Mouse (Mus musculus): Measurements from ENCODE around the gene Gm11084.
"Not testable (repeated sequence)": the region's sequence is repeated elsewhere in the genome, so short reads cannot be mapped to it uniquely, and the experiment has no call there.

Gene Gm11084

DNA sequence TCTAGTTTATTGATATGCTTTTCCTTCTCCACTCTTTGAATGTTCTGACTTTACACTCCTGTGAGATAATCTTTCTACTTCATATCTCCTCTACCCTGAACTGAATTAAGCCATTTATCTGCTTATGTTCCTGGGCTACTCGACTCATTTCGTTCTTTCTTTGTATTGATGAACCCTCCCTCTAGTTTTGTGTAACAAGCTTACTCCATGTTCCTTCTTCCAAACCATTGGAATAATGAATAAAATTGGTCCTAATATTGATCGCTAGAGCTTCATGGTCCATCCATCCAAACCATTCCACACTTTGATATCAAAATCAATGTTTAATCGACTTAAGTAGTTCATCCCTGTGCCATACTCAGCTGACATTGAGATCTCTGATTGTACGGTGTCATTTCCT is at the start of gene Gm11084:
TSS of gene Gm11084 (minus strand) at position 101 of the 400 bp plus-strand sequence.
- no peak for DNase-seq (ENCODE audit: low spot score)

DNA sequence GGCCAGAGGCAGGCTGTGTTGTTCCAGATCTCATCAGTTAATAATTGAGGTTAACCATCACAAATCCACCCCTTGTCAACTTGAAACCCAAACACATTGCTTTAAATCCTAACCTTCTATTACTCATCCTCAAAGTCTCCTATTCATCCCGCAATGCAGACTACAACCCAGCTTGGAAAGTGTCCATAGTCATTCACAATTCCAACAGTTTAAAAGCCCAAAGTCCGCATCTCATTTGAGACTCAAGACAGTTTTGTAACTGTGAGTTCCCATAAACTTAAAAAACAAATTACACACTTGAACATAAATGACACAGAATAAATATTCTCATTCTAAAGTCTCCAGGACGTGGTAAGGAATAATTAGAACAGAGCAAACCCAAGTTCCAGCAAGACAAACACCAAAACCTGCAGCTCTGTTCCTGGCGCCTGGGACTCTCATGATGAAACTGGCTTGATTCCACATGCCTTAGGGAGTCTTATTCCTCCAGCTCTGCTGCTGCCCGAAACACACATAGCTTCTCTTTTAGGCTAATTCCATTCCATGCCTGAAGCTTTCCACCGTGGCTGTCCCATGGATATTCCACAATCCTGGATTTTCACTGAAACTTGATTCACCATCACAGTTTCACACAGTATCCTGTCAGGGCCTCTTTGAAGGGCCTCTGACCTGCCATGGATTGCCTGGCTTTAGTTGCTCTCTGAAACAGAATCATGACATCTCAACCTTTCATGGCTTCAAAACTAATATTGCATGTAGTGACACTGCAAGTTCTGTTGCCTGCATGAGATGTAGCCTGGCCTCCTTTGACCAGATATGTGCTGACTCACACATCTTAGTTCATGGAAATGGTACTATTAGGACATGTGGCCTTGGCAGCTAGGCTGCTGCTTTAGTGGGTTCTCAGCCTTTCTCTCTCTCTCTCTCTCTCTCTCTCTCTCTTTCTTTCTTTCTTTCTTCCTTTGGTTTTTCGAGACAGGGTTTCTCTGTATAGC is 44.8 kb upstream of the Gm11084 start:
- DNase-seq (ENCODE audit: low spot score), result no peak

DNA sequence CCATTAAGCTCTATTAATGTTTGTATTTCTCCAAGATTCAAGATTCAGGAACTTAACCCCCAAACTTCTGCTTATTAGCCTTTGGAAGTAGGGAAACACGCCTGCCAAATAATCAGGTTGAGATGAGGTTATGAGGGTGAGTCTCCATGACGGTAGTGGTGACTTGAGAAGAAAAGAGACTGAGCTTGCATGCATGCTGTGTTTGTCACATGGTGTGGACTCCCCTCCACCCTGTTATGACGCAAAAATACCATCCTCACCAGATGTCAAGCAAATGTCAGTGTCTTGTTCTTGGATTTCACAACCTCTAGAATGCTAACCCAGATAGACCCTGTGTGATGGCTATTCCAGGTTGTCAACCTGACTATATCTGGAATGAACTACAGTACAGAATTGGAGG is 43.3 kb upstream of the Gm11084 start:
- DNase-seq (ENCODE audit: low spot score), result no peak

DNA sequence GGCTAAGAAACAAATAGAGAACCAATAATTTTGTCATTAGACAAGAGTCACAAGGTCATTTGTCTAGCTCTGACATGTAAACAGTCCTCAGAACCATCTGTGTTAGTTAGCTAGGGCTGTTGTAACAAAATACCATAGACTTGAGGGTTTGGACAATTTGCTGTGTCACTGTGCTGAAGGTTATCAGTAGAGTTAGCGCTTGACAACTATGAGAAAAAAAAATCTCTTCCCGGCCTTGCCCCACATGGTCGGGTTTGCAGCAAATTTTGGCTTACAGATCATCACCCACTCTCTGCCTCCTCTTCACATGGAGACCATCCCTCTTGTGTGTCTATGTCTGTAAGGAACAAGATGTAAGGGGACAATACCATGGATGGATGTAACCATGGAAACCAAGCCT is 41.5 kb upstream of the Gm11084 start:
- no peak for DNase-seq (ENCODE audit: low spot score)

DNA sequence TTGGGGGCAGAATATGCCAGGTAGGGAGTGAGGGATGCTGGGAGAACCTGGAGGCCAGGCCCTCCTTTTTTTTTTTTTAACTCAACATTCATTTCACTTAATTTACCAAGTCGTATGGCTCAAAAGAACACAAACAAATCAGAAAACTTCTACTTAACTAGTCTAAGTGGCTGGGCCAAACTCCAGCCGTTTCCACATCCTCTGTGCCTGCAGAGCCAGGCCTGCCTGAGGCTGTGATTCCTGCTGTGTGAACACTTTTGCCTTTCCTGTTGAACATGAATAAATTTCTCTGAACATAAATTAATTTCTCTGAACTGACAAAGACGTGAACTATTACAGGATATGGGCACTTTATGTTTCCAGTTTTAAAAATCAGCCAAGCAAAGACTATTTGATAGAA is 40.6 kb upstream of the Gm11084 start:
- no peak for DNase-seq (ENCODE audit: low spot score)

DNA sequence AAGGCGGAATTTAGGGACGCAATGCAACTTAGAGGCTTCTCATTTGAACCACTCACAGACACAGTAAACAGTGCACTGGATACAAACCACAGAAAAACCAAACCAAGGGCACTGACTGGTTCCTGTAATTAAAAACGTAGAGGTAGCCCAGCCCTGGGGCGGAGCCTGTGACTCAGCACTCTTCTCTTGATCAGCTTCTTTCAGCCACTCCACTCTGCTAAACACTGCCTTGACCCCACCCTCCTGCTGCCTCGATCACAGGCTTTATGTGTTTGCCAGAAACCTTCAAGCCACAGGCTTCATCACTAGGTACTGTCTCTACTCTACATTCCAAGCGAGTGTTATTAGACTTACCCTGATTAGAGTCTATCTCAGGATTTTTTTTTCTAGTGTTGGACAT is 37.3 kb upstream of the Gm11084 start:
- no peak for DNase-seq (ENCODE audit: low spot score)

DNA sequence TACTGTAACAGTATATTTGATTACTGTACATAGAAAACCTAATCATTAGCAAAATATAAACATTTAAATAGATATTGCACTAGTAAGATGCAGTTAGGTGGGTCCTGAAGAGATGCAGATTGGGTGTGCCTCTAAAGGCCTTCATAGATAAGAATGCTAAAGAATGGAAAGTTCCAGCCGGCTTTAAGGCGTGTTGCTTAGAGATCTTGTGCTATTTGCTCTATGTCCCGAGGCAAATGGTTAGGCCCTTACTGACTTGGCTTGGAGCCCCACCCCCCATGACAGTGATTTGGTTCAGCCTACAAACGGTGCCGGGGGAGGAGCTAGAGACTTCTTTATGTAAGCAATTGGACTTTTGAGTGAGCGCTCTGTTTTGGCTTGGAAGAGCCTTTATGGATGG is 34.5 kb upstream of the Gm11084 start:
- DNase-seq (ENCODE audit: low spot score), result peak; percentile 50

DNA sequence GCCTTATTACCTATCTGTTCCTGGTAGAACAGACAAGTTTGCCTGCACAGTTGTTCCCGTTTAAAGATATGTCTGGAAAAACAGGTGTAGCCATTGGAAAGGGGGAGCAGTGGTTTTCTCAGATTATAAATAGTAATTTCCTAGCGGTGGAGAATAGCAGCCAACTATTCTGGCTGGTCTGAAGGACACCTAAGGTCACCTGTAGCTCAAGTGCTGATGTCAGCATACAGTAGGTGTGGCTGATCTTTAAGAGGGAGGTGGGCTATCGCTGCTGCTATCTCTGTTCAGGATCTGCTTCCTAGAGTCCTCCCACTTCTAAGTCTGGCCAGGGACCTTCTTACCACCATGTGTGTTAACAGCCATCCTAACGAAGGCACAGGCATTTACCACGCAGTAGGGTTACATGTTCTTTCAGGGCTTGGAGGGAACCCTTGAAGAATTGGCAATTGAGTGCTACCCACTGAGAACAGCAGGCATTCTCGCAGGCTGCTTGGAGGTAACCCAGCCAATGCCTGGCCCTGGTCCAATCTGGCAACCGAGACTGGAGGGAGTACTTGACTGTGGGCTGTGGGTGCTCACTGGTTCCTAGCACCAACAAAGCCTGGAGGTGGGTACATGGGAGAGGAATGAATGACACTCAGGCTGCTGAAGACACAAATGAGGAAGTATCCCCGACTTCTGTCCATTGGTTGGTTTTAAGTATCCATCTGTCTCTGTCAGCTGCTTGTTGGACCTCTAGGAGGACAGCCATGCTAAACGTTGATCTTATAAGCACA is 33.0 kb upstream of the Gm11084 start:
- DNase-seq (ENCODE audit: low spot score), result peak; percentile 68

DNA sequence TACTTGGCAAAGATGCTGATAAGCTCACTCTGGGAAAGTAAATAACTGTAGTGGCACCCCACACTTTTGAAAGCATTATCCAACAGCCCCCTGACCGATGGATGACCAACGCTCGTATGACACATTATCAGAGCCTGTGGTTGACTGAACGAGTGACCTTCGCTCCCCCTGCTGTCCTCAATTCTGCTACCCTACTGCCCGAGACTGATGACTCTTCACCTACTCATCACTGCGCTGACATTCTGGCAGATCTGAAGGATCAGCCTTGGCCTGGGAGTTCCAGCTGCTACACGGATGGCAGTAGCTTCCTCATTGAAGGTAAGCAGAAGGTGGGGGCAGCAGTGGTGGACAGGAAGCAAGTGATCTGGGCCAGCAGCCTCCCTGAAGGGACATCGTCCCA is 27.5 kb upstream of the Gm11084 start:
- DNase-seq (ENCODE audit: low spot score), result not testable (repeated sequence)

DNA sequence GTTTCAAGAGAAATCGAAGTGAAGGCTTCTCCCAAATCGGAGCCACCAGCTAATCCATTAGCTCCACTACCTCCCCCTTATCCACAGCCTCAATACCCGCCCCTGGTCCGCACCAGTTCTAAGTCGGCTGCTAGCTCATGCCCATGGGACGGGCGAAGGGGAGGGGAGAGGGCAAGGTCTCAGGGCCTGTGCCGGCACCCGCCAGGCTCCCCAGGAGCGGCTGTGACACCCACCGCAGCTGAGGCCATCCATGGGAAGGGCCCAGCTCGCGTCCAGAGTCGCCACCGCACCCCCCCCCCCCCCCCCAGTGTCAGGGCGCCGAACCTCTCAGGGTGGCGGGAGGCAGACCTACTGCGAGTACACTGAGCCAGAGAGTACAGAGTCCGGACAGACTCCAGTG is 26.1 kb upstream of the Gm11084 start:
- DNase-seq (ENCODE audit: low spot score), result peak; percentile 88

DNA sequence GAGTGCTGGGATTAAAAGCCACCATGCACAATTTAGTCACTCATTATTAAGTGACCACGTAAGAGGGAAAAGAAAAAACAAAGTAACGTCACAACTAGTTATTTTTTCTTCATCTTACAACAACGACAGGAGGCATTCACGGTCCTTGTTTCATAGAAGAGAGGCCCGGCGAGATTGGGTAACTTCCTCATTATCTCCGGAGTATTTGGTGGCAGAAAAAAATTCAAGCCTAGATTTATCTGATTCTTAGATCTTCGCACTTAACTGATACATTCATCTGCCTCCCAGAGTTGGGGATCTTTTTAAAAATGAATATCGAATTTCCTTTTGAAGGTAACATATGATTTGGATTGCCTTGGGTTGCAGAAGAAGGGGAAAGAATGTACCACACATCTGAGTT is 21.0 kb upstream of the Gm11084 start:
- DNase-seq (ENCODE audit: low spot score), result no peak

DNA sequence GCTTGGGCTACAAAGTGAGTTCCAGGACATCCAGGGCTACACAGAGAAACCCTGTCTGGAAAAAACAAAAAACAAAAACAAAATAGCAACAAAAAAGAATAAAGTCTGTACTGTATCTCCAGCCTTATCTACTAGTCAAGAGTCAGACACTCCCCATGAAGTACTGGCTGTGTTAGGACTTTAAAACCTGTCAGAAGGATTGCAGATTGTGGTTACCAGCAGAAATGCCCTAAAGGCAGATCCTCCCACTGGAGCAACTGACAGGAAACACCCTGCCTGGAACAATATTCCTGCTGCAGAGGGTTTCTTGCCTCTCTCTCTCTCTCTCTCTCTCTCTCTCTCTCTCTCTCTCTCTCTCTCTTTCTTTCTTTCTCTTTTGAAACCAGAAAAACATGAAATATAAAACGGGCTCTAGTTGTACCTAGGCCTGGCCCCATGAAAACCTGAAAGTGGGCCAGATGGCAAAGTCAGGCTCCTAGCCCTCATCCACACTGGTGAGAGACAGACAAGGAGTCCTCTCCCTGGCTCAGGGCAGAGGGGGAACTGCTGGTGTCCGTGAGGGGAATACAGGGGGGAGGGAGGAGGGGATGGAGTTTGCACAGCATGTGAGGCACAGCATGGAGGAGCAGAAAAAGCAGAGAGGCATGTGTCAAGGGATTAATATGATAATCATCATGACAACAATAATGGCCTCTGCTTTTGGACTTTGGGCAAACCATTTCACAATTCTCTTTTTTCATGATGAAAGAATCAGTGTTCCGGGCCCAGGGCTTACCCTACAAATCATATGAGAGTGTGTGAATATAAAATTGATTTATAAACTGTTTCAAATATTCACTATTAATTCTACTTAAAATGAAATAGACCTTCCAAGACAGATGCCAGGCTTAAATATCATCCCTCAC is 19.3 kb upstream of the Gm11084 start:
- DNase-seq (ENCODE audit: low spot score), result no peak

DNA sequence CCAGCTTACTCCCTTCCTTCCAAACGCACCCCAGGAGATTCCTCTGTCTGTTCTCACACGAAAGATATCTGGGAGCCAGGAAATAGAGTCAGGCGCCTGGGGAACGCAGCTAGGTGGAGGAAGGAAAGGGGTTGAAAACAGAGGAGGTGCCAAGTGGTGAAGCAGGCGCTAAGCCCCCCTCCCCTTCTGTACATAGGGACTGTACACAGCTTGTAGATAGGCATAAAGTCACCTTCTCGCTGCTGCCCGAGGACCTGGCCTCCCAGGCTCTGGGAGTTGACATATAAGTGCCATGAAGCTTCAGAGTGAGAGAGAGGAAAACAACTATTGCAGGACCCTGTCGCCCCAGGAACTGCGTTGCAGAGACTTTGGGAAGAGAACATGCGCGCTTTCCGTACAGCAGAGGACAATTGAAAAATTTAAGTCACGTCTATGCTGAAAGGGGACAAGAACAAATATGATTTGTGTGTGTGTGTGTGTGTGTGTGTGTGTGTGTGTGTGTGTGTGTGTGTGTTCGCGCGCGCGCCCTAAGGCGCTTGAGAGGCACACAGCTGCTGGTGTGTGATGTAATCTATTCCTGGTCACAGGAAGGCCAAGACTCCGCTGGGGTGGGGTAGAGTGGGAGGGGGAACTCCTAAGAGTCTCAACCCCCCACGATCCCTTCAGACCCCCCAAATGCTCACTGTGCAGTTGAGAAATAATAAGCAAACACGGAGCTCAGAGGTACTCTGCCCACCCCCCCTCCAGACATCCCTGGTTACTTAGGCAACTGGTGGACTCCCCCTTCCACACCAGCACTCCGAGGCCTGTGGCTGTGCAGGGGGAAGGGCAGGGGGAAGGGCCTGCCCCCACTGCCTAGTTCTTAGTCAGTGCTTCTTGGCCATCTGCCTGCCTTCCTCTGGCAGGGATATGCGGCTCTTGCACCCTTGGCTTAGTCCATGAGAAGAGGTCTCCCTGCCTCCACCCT is 17.5 kb upstream of the Gm11084 start:
- DNase-seq (ENCODE audit: low spot score), result peak; percentile 85

DNA sequence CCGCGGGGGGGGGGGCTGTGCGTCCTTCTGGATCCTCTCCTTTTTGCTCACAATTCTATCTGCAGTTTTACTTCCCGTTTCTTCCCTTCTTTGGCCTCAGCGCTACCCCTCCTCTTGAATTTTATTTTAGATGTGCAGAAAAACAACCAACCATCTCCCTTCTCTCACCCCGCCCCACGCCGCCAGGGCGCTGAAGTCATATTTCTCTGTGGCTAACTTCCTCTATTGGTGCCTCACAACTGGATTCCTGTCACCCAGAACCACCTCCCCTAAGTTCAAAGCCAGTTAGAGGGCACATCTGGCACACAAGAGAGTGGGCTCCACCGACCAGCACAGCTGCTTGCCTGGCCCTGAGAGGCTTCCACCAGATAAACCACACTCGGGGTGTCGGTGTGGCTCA is 16.5 kb upstream of the Gm11084 start:
- DNase-seq (ENCODE audit: low spot score), result no peak

DNA sequence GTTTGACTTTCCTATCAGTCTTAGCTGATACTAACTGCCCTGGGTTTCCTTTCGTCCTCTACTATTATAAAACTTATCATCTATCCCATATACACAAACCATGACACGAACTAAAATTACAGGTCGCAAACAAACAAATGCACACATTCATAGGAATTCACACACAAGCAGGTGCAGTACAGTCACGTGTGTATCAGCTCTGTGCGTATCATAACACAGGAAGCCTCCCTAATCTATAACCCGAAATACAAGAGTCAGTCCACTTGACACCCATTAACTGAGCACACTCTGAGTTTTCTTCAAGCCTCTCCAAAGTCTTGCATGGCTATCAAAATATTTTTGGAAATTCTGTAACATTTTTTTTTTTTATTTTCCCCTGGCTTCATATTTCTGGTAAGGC is 15.9 kb upstream of the Gm11084 start:
- DNase-seq (ENCODE audit: low spot score), result no peak

DNA sequence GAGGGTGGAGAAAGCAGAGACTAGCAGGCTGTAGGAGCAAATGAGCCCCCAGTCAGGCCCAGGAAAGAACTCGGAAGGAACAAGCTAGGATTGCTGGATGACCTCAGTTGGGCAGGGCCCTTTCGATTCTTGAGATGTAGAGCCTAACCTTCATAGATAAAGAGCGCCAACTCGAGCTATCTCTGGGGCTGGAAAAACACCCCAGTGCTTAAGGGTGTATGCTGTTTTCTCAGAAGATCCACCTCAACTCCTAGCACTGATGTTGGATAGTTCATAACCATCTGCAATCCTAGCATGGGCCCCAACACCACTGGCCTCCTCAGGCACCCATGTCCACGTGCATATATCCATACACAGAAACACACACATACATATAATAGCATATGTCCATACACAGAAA is 15.5 kb upstream of the Gm11084 start:
- no peak for DNase-seq (ENCODE audit: low spot score)

DNA sequence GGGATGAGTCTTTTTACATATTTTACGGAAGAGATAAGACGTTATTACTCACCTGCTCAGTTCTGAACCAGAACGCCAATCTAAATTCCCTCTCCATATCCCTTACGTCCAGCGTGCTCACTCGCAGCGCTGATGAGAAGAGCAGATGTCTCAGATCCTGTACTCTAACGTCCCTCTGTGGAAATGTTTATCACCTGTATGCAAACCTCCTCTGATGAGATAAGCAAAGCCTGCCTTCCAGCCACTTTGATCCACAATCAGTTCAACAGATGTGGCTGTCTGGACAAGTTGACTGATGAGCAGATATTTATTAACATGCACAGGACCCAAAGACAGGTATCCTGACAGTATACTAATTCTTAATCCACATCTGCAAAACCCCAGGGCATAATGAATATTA is 13.7 kb upstream of the Gm11084 start:
- DNase-seq (ENCODE audit: low spot score), result no peak

DNA sequence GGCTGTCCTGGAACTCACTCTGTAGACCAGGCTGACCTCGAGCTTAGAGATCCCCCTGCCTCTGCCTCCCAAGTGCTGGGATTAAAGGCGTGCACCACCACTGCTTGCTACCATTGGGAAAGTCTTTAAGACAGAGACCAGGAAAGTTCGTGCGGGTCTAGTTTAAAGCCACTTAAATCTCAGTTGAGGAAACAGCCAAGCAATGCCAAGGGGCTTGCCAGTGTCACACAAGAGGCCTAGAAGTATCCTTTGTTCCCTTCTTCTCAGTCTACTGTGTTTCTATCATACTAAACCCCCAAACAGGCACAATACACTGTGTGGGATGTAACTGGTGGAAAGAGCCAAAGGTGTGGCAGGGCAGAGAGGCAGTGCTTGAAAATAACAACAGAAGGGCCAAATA is 11.1 kb upstream of the Gm11084 start:
- no peak for DNase-seq (ENCODE audit: low spot score)

DNA sequence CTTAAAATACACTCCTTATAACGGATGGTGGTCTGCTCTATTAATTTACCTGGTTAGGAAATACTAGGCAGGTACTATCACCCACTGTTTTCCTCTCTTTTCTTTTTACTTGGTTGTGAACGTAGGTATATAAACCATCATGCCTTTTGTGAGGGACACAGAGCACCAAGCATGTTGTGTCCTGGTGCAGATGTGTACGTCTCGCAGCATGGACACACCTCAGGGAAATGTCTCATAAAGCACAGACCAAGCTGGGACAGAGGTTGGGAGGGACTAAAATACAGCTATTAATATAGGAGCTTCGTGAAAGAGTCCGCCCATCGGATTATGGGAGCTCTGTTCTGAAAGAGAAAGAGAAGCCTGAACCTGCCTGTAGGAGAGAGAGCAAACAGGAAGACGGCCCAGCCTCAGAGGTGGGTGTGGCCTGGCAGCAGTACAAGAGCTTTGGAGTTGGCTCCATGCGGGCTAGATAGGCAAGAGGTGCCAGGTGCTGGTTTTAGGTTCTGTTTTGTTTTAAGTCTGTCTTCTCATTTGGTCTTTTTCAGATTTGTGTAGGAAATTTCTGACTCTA is 10.4 kb upstream of the Gm11084 start:
- DNase-seq (ENCODE audit: low spot score), result peak; percentile 62

DNA sequence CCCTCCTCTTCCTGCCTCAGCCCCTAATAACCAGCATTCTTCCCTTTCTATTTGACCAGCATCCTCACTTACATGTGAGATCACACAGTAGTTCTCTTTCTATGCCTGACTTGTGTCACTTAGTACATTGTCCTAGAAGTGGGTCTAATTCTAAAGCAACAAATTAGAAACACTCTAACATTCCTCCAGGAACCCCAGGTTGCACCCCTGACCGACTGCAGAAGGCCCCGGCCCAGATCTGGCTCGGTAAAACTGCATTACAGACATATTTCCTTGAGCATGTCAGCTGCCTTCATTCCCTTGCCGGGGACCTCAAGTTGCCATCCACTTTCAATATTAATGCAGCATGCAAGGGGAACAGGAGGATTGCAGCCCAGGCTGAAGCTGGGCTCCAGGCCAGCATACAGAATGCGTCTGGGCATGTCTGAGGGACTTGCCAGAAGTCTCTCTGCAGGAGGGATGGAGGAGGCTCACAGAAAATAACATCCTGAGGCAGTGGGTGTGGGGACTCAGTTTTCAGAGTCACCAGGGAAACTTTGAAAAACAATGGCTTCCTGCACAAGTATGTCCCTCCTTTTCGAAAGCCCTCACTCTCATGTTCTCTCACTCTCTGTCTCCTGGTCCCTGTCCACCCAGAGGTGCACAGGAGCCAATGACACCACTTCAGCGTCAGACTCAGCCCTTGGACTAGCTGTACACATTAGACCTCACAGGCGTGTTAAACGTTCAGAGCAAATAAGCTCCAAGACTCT is 9.0 kb upstream of the Gm11084 start:
- DNase-seq (ENCODE audit: low spot score), result peak; percentile 51
